Mouse (Mus musculus) left cerebral cortex, adult 9 months (tissue): ENCODE measurements around the gene Gtsf2.

ENCODE experiments used
- DNase-seq, 2 experiments: peaks; one replicate each; pipeline ENCODE4 v3.0.0; 2022; ENCODE audit warnings: low spot score in 2 of 2

Gene Gtsf2

DNA sequence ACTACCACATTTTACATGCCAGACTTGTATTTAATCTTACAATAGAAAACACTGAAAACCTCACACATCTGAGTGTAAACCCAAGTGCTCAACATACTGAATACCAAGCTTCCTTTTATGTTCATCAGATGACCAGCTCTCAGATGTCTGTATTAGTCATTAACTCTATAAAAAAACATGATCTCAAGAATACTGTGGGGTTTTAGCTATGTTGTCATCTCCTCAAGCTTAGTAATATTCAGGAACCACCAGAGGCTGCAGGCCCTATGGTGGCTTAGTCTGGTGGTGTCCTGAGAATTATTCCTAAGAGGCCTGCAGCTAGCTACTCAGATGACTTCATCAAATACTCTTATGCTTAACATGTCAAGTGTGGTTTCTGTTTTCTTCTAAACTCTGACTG, 54.7 kb downstream of the Gtsf2 start:
- DNase-seq = no peak
